Mouse (Mus musculus): ENCODE results near the gene Mapt.

- TF ChIP-seq CTCF (IDR thresholded peaks at IDR 0.05; ENCODE audit: borderline replicate concordance, insufficient read depth, low read depth, low read length) (no peak), POLR2A (IDR thresholded peaks at IDR 0.05; ENCODE audit: borderline replicate concordance, insufficient read depth, low read length) (no peak)
These were observed 62.1 kb downstream of the Mapt start for GRCm38 (mm10) chr11:104293241-104293640.
